Mouse (Mus musculus) embryonic stem cell, embryonic (primary cell): ENCODE data around the gene Sorbs2.

Experiments
- CTCF ChIA-PET, 4 experiments: fragments of 300-600 bp in 2 of 4; fragments of 350-600 bp in 2 of 4; sonication (Branson Sonifier 250); formaldehyde crosslinking; loops; one replicate each; lab custom pipeline; 2022; ENCODE audit warnings: inconsistent platforms in 2 of 4; lab: Charles Lee
- POLR2A ChIA-PET, 4 experiments: fragments of 300-600 bp in 2 of 4; fragments of 350-600 bp in 2 of 4; sonication (Branson Sonifier 250); formaldehyde crosslinking; loops; one replicate each; lab custom pipeline; 2022; ENCODE audit warnings: antibody characterized with exemption in 4 of 4, inconsistent platforms in 1 of 4; lab: Charles Lee

Gene Sorbs2

DNA sequence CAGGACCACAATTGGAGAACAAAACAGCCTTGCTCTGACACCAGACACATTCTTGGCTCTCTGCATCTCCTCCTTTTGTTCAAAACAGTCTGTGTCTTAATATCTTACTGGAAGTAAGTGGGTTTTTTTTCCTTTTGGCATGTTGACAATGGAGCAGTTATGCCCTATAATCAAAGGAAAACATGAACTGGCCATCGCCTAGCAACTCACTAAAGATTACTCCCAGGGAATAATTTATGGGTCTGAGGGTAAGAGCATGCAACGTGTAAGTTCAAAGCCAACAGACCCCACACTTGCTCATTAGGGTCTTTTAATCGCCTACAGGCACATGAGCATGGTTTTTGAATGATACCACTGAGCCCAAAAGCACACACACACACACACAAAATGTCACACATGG, 207.2 kb downstream of the Sorbs2 start:
- POLR2A ChIA-PET: no interaction called here
- CTCF ChIA-PET: no interaction called here

DNA sequence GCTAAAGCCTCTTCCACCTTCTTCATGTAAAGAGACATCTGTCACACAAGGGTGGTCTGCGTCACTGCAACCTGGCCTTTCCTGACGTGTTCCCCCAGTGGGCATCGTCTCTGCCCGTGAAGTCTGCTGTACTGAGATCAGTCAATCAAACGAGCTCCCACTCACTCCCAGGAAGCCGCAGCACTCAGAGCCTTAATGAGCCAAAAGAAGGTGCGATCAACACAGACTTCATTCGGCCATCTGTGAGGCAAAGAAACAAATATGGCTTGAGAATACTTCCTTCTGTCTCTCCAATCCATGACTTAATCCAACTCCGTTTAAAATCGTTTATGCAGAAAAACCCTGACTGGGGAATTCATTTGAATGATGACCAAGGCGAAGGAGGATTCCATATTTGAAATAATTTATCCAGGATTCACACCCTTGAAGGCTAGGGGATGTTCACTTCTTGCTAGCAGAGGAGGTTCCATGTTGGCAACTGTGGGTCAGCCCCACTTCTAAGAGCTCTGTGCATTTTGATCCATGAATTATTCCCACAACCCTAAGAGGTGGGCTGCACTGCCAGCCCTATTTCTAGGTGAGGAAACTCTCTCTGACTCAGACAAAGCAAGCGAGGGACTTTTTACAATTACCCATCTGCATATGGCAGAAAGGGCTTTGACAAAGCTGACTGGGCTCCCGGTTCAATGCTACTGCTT, 207.9 kb downstream of the Sorbs2 start:
- ChIA-PET POLR2A (no interaction called here), CTCF (no interaction called here)

DNA sequence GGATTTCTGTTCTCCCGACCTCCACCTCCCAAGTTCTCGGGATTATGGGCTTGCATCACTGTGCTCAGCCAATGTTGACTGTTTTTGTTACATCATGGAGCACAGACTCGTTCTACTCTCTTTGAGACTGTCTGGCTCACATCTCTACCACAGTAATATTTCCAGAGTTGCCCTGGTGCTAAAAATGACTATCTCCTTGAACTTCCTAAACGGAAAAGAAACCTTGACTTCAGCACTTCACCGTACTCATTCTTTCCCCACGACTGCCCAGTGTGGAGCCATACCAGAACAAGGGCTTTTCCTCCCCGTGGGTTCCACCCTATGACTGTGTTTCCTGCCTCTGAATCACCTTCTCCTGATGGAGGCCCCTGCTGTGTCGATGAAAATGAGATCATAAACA, 212.2 kb downstream of the Sorbs2 start:
- POLR2A ChIA-PET: no interaction called here
- CTCF ChIA-PET: no interaction called here

DNA sequence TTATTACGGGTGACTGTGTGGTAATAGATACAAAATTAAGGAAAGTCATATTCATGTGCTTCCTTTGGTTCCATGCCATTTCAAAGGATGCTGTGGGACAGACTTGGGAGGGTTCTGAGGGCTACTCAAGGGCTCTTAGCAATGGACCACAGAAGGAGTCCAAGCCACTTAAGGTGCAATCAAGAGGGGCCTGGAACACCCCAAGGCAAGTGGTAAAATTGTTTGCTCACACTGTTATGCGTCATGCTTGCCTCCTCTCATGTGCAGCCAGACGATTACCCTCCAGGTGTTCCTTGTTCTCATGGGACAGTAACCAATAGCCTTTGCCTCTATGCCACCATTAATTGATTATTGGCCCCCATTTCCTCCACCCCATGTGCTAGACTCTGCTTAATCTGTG, 216.6 kb downstream of the Sorbs2 start:
- POLR2A ChIA-PET: no interaction called here
- CTCF ChIA-PET: interaction anchor here in 1 of 4 experiments (0.5 kb wide), 1 partner anchor 28 kb away, joined by 9 read pairs; no protein-coding TSS in a partner anchor

DNA sequence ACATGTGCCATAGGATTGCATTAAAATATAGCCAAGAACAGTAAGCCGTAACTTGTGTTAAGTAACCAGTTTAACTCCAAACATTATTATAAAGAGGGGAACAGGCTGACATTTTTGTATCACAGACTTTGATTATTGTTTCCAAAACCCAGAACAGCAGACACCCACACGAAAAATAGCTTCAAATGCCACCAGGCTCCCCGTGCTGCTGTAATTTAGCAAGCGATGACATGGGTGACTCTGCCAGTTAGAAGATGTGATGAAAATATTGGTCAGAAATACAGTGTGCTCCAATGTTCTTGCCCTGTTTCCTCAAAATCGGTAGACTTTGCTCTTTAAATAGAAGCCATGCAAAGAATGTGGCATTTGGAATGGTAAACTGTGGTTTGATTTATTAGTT, 217.7 kb downstream of the Sorbs2 start:
- CTCF ChIA-PET: no interaction called here
- POLR2A ChIA-PET: no interaction called here

DNA sequence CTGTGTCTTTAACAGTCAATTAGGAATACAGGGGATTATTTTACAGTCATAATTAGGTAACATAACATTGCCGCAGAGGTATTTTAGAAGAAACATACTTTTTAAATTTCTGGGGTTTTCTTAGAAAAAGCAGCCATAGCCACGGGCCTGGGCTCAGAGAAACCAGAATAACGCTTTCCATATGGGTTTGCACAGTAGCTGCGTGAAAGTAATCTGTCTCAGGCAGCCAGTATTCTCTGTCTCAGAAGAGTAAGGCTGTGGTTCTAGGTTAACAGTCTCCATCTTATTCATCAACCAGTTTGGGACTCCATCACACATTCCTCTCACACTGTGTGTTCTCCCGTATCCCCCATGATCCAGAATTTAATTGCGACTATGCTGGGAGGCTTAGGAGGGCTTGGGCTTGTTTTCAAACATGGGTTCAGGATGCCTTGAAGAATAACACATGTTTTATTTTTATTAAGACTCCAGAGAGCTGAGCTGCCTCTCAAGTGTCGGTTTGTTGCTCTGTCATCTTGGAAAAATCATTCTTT, 222.3 kb downstream of the Sorbs2 start:
- POLR2A ChIA-PET: no interaction called here
- CTCF ChIA-PET: no interaction called here

DNA sequence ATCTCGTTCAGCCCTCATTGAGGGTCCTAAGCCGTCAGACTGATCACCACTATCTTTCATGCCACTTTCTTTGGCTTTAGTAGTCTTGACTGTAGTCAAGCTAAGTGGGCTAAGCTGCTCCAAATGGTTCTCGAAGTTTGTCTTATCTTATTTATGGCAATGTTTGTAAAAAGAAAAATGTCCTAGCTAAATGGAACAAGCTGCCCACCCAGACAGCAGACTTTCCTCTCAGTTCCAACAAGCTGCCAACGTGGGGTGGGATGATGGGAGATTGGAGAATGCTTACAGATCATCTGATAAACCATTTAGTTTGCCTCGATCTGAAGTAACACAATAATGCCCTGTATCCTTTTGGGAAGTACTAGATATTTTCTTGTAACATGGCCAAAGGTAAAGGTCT, 223.2 kb downstream of the Sorbs2 start:
- ChIA-PET CTCF (no interaction called here), POLR2A (no interaction called here)

DNA sequence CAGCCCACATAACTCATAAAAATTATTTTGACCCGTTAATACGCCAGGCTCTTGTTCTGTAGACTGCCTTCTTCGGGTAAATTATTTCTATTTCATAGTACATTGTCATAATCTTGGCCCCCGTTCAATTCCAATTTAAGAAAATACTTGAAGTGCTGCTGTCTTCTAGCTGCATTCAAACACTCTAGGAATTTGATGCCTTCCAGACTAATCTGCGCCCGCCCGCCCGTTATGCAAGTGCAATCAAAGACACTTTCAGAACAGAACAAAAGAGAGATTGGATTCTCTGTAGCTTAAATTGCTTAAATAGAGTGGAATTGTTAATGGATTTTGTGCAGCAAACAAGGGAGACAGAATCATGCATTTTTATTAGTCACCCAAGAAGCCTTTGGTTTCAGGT, 226.5 kb downstream of the Sorbs2 start:
- ChIA-PET CTCF (interaction anchor here in 1 of 4 experiments (0.6 kb wide), 1 partner anchor 279 kb away, joined by 3 read pairs; no protein-coding TSS in a partner anchor), POLR2A (no interaction called here)

DNA sequence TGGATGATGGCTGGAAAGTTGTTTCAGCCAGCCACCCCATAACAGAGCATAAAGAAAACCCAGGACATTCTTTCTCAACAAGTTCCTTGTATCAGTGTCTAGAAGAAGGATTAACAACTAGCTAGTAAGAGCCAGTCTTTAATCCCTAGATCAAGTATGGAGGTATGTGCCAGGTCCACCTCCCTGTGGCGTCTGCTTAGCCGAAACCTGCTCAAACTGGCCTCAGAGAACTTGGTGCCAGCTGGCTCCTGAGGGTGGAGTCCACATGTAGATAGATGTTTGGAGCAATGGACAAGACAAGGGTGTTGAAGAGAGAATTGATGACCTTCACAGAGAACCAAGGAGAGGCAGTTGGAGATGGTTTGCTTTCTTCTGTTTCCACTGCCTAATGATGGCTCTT, 229.7 kb downstream of the Sorbs2 start:
- POLR2A ChIA-PET: no interaction called here
- CTCF ChIA-PET: no interaction called here

DNA sequence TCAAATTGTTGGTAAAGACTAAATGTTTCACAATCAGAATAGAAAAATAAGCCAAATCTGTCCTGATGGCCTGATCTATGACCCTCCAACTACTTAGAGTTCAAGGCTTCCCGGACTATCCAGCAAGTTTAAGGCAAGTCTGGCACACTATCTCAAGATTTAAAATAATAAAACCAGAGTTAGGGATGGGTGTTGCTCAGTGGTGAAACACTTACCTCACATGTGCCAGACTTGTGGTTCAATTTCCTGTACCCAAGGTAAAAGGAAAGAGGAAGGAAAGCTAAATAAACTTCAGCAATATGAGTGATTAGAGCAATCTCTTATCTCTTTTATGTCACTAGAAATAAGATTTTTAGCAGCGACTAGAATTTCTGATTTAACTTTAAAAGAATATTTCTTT, 235.7 kb downstream of the Sorbs2 start:
- ChIA-PET CTCF (interaction anchor here in 1 of 4 experiments (1.8 kb wide), 1 partner anchor 9 kb away, joined by 4 read pairs; no protein-coding TSS in a partner anchor), POLR2A (no interaction called here)

DNA sequence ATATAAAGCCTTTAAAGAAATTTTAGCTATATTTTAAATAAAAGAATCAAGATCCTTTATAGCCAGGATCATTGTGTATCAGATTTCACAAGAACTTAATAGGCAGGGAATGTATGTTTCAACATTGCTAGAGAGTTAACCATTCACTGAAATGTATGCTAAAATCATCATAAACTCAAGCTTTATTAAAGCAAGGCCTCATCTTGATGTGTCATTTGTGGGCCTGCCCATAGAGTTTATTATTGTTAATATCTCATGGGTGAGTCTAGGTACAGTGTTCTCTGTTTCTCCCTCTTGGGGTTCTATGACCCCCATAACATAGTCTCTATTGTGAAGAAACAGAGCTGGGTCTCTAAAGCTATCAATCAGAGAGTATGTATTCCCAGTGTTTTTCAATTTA, 236.2 kb downstream of the Sorbs2 start:
- ChIA-PET POLR2A (no interaction called here), CTCF (interaction anchor here in 1 of 4 experiments (1.8 kb wide), 1 partner anchor 8 kb away, joined by 4 read pairs; no protein-coding TSS in a partner anchor)

DNA sequence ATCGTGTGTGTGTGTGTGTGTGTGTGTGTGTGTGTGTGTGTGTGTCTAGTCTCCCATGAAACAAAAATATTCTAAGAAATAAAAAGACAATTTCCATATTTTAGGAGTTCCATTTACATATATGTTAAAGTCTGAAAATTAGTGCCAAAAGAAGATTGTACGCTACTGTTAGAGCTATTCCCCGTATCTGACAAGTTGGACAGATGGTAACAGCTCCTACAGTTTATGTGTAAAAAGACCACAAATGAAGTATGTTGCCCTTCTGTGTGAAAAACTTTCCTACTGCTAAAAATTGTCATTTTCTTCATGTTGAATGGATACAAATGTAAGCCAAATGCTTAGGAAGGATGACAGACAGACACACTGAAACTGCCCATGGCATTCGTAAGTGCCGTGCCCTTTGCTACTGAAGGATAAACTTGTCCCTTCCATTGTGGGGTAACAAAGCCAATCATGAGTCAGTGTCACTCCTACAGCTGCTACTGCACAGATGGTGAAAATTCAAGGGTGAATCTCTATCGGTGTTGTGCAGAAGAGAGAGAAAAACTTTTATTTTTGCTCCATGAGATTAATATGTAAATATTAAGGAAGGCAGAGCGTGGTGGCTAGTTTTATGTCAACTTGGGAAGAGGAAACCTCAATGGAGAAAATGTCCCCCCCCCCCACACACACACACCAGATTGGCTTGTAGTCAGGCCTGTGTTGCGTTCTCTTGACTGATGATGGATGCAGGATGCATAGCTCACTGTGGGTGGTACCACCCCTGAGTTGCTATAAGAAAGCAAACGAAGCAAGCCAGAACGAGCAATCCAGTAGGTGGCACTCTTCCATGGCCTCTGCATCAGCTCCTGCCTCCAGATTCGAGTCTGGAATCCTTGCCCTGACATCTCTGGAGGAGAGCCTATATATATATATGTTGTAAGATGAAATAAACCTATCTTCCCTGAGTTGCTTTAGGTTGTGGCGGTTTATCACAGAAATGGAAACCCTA, 244.2 kb downstream of the Sorbs2 start:
- POLR2A ChIA-PET: interaction anchor here in 3 of 4 experiments (0.6 to 0.7 kb wide), 3 partner anchors 11 to 306 kb away, joined by 3 to 4 read pairs (median 3); no protein-coding TSS in a partner anchor
- CTCF ChIA-PET: interaction anchor here in 3 of 4 experiments (0.5 to 1.6 kb wide), 15 partner anchors 8 to 351 kb away, joined by 3 to 10 read pairs (median 4); partner anchors contain the start of gene Ccdc110 (in 1 of the 3)

DNA sequence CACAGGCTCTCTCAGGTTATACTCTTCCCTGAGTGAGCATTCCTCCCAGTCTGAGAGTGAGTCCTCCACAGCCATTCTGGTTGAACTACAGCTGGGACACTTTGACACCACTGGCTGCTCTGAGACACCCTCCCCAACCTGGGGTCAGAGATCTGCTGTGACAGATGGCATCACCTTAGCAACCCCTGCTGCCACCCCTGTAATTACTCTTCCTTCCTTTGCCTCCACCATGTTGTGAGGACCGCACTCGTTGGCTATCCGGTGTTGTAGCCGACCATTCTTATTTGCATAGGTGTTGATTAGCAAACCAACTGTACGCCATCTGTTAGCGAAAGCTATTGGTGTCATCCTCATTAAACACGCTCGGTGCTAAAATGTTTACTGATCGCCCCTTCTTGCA, 247.9 kb downstream of the Sorbs2 start:
- CTCF ChIA-PET: no interaction called here
- POLR2A ChIA-PET: no interaction called here

DNA sequence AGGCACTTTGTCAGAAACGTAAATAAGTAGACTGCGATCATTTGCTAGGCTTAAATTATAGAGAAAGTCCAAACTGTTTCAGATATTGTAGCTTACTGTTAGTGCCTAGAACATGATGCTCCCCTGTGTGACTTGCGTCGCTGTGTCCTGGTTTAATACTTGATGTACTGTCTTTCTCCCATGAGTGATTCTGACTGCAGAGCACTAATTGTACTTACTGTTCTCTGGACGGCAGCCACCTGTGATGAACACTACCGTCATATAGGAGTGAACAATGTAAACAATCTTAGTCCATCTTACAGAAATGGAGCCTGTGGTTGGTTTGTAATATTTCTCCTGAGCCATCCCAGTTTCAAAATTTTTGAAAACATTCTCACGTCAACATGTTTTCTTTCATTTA, 248.4 kb downstream of the Sorbs2 start:
- POLR2A ChIA-PET: no interaction called here

DNA sequence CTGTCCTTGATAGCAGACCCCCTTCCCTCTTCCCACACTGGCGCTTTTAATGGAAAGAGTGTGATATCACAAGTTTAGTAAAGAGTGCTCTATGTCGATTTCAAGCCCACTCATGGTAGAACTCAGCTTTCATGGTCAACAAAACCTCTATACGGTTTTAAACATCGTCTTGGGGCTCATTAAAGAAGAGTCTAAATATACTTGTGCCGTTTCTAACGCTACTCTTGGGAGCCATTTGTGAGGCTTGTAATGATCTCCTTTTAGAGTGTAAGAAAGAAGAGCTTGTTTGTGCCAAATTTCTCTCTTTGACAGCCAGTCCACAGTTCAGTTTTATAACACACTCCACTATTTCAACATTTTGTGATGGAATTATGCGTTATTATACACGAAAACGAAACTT, 253.0 kb downstream of the Sorbs2 start:
- POLR2A ChIA-PET: no interaction called here
- CTCF ChIA-PET: no interaction called here

More for the DNA sequence above, 248.4 kb downstream of the Sorbs2 start:
- CTCF ChIA-PET: interaction anchor here in 1 of 4 experiments (1.3 kb wide), 1 partner anchor 25 kb away, joined by 3 read pairs; no protein-coding TSS in a partner anchor

DNA sequence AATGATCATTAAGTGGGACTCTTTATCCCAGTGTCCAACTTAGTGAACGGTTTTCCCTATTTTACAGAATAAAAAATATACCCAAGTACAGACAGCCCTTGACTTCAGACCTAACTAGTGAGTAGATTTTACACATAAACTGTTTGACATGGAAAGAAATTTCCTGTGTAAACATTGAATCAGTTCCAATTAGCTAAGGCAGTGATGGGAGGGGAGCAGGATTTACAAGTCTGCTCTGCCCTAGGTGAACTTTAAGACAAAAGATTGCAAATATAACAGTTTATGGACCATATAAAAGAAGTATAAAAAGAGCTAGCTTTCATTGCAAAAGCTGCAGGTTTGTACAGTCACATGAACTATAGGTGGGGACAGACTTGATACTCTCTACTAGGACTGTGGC, 253.5 kb downstream of the Sorbs2 start:
- CTCF ChIA-PET: no interaction called here
- POLR2A ChIA-PET: no interaction called here

DNA sequence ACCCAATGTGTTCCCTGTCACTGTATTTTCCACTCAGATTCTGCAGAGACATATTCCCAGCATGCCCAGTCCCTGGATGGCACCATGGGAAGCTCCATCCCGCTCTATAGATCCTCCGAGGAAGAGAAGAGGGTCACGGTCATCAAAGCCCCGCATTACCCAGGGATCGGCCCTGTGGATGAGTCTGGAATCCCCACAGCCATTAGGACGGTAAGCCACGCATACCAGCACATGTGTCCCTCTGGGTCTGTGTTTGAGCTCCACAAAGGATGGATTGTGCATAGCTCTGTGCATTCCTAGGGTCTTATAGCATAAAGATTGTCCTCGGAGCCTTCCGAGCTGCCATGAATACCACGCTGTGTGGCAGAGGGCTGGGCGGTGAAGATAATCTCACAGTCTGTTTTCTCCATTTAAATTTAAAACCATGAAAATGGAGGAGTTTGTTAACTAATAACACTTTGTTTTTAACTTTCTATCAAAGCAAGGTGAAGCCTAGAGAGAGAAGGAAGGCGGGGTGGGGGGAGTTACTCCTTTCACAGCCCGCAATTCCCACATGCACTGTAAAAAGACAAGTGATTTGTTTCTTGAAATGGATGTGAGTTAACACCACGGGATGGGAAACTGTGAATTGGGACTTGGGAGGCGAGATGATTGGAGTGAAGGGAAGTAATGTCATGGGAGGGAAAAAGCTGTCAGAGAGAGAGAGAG, 255.5 kb downstream of the Sorbs2 start:
- CTCF ChIA-PET: interaction anchor here in 1 of 4 experiments (1.2 kb wide), 1 partner anchor 17 kb away, joined by 3 read pairs; no protein-coding TSS in a partner anchor
- POLR2A ChIA-PET: interaction anchor here in 1 of 4 experiments (0.7 kb wide), 1 partner anchor 12 kb away, joined by 3 read pairs; no protein-coding TSS in a partner anchor

DNA sequence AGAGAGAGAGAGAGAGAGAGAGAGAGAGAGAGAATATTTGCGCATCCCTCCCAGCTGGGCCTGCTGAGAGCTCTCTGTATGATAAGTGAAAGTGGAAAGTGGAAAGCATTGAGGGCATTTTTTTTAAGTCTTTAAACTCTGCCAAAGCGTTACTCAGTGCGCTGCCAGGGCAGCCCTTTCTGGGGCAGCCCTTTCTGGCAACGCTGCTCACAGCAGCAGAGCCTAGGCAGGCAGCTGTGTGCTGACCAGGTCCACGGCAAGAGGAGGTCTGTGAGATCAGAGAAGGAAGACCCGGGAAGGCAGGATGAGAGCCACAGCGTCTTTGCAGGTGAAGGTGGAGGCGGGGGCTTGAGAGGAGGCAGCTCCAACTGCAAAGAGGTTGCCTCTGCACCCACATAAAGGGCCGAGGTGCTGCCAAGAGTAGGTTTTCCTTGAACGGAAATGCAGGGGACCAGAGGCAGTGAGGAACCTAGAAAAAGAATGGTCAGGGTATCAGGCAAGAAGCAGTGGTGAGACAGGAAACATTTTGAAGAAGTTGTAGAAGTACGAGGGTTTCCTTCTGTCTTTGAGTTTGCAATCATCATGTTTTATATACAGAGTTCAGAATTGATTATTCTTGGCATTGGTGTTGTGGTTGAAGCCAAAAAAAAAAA, 256.2 kb downstream of the Sorbs2 start:
- ChIA-PET CTCF (interaction anchor here in 1 of 4 experiments (0.7 kb wide), 1 partner anchor 12 kb away, joined by 3 read pairs; no protein-coding TSS in a partner anchor), POLR2A (interaction anchor here in 1 of 4 experiments (0.7 kb wide), 1 partner anchor 13 kb away, joined by 3 read pairs; no protein-coding TSS in a partner anchor)
